Mouse (Mus musculus) ES-Bruce4 (cell line): ENCODE measurements around the gene Gm9844. TPM values are rescaled to one million over a fixed set of nuclear protein-coding genes. Genes with fewer than 3 reads are reported as not detected.

ENCODE experiments used
- H3K27ac ChIP-seq: 2 replicates; pipeline ENCODE4 v1.5.1; 2012; ENCODE audit warnings: low read length, inconsistent platforms; ENCODE audit not compliant: insufficient read depth
- H3K27me3 ChIP-seq: 2 replicates; pipeline ENCODE4 v1.6.1; 2012; ENCODE audit warnings: mild to moderate bottlenecking, low read length, inconsistent platforms; ENCODE audit not compliant: control insufficient read depth, poor library complexity, insufficient read depth, severe bottlenecking
- H3K36me3 ChIP-seq: 2 replicates; pipeline ENCODE4 v1.6.1; 2012; ENCODE audit warnings: inconsistent platforms, mild to moderate bottlenecking, low read length, moderate library complexity; ENCODE audit not compliant: control insufficient read depth, poor library complexity, insufficient read depth, severe bottlenecking
- H3K4me1 ChIP-seq: one replicate; pipeline ENCODE4 v1.8.1; 2011; ENCODE audit warnings: low read length; ENCODE audit not compliant: control insufficient read depth, insufficient read depth
- H3K4me3 ChIP-seq: 2 replicates; pipeline ENCODE4 v1.5.1; 2011; ENCODE audit warnings: low read depth, mild to moderate bottlenecking, low read length
- H3K9ac ChIP-seq: 2 replicates; pipeline ENCODE4 v1.6.1; 2012; ENCODE audit warnings: low read depth, mild to moderate bottlenecking, inconsistent platforms; ENCODE audit not compliant: poor library complexity, severe bottlenecking
- H3K9me3 ChIP-seq: replicated peaks from 2 replicates; pipeline ENCODE4 v1.6.1; 2012; ENCODE audit warnings: mild to moderate bottlenecking, low read length, inconsistent platforms; ENCODE audit not compliant: control insufficient read depth, poor library complexity, insufficient read depth, severe bottlenecking
- CTCF ChIP-seq: IDR thresholded peaks from one replicate; pipeline ENCODE4 v1.8.1; 2011; ENCODE audit warnings: low read depth, low read length
- EP300 ChIP-seq: IDR thresholded peaks from 2 replicates; pipeline ENCODE4 v1.6.1; 2011; ENCODE audit warnings: low read depth, low read length; ENCODE audit not compliant: insufficient read depth
- POLR2A ChIP-seq: IDR thresholded peaks from one replicate; pipeline ENCODE4 v1.8.1; 2011; ENCODE audit warnings: low read length; ENCODE audit not compliant: insufficient read depth
- polyA plus RNA-seq: library from polyadenylated mRNA; stranded (reverse); fragments of >200 nt; gene quantifications from 2 replicates; pipeline ENCODE4 v1.2.4, GENCODE M21; 2011; ENCODE audit warnings: low read depth; ENCODE audit not compliant: missing spikeins, insufficient read depth, insufficient read length

Gm9844 gene
- polyA plus RNA-seq, 1 experiment: 21.9 TPM

DNA sequence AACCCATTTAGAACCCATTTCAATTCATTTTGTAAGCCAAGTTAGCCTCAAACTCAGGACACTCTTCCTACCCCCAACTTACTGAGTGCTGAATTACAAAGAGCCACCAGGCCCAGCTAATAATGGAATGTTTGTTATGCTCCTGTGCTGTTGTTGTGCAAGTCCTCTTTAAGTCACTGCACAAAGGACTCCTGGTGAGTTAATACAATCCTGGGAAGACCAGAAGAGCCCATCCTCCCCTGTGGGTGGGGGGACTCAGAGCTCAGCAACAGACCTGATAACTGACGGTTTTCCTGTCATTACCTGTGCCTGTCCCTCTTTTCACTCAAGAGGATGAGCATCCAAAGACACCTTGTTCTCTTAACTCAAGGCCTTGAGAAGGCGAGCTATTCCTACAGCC, 17.6 kb downstream of the Gm9844 start:
- H3K4me3 ChIP-seq: peak overlapping the region; percentile 26
- no peak overlapping the region for H3K9ac ChIP-seq
- TF ChIP-seq POLR2A: no peak
- TF ChIP-seq EP300: peak; percentile 84
- H3K27ac ChIP-seq: peak overlapping the region; percentile 66
- no peaks in the 10 kb centered on the region for H3K36me3 ChIP-seq
- no peaks in the 10 kb centered on the region for H3K27me3 ChIP-seq
- H3K4me1 ChIP-seq: peaks cover 7% of the 10 kb centered on the region
- H3K9me3 ChIP-seq: no peaks in the 10 kb centered on the region

DNA sequence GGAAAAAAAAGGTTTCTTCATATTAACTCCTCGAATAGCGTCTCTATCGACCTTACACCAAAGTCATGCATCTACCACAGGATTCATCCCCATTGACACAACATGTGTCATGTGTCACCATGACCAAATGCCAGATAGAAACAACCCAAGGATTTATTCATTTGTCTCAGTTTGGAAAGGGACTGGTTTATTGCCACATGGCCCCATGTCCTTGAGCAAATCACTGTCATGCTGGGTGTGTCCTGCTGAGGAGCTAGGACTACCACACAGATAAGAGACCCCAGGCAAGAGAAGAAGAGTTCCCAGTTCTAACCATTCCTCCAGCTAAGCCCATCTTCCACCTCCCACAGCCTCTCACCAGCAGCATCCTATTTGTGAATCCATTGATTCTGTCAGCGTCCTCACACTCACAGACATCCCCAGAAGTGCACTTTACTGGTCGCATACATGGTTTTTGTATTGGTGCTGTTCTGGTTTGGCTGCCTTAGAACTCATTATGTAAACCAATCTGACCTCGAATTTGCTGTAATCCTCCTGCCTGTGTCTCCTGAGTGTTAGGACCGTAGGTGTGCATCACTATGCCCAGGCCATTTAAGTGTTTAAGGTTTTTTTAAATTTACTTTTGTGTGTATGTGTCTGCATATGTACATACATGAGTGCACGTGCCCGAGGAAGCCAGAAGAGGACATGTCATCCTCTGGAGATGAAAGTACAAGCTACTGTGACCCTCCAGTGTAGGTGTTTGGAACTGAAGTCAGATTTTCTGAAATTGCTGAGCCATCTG, 20.6 kb downstream of the Gm9844 start:
- H3K9me3 ChIP-seq: no peaks in the 10 kb centered on the region
- H3K36me3 ChIP-seq: peaks cover 27% of the 10 kb centered on the region
- H3K27ac ChIP-seq: no peak overlapping the region
- H3K9ac ChIP-seq: peak overlapping the region; percentile 97; the same call in 1 of the 2 replicates
- H3K4me1 ChIP-seq: peaks cover 7% of the 10 kb centered on the region
- no peak overlapping the region for H3K4me3 ChIP-seq
- TF ChIP-seq EP300 (no peak), POLR2A (no peak), CTCF (no peak)
- no peaks in the 10 kb centered on the region for H3K27me3 ChIP-seq

DNA sequence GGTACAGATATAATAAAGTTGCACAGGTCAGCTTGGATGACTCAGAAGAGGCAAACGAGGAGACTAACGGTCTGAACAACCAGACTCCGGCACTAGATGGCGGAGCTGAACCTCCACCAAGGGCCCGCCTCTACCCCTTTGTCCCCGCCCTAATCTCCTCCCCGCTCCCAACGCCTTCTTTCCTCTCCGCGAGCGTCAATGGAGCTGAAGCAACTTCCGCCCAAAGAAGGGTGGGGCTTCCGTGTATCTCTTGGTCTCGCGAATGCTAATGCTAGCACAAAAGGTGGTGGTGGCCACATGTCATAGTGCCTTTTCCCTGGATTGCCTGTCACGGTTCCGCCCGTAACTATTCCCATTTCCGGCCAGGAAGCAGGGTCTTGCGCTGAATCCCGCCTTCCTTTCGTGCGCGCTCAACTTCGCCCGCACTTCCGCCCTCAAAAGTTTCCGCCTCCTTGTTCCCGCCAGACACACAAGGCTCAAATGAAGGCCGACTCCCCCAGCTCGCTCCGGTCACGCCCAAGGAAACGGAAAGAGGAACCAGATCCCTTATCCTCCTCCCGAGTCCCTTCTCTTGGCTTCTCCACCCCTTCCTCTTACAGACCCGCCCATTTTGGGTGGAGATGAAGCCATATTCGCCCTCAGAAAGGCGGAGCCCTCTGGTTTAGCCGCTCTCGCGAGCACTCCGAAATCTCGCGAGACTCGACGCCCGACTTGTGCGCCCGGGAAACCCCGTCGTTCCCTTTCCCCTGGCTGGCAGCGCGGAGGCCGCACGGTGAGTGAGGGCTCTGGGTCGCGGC, 22.1 kb downstream of the Gm9844 start, which contains the start of gene Rps19:
Rps19 (plus strand) TSS at position 476 of the 797 bp plus-strand sequence.
- Histone ChIP-seq H3K9me3 (no peaks in the 10 kb centered on the region), H3K36me3 (peaks cover 40% of the 10 kb centered on the region), H3K27me3 (no peaks in the 10 kb centered on the region), H3K27ac (peak within 1 kb of the TSS; percentile 96), H3K4me1 (peaks cover 3% of the 10 kb centered on the region), H3K9ac (peak within 1 kb of the TSS; percentile 97), H3K4me3 (peak within 1 kb of the TSS; percentile 94)
- TF ChIP-seq CTCF: peak; percentile 53
- no peak for TF ChIP-seq EP300
- no peak for TF ChIP-seq POLR2A

- peaks cover 3% of the 10 kb centered on the region for H3K4me1 ChIP-seq
- peak overlapping the region; percentile 70 for H3K27ac ChIP-seq
- TF ChIP-seq CTCF (no peak), EP300 (no peak), POLR2A (no peak)
Measured at GRCm38 (mm10) chr7:24884693-24885291, 22.8 kb downstream of the Gm9844 start.

DNA sequence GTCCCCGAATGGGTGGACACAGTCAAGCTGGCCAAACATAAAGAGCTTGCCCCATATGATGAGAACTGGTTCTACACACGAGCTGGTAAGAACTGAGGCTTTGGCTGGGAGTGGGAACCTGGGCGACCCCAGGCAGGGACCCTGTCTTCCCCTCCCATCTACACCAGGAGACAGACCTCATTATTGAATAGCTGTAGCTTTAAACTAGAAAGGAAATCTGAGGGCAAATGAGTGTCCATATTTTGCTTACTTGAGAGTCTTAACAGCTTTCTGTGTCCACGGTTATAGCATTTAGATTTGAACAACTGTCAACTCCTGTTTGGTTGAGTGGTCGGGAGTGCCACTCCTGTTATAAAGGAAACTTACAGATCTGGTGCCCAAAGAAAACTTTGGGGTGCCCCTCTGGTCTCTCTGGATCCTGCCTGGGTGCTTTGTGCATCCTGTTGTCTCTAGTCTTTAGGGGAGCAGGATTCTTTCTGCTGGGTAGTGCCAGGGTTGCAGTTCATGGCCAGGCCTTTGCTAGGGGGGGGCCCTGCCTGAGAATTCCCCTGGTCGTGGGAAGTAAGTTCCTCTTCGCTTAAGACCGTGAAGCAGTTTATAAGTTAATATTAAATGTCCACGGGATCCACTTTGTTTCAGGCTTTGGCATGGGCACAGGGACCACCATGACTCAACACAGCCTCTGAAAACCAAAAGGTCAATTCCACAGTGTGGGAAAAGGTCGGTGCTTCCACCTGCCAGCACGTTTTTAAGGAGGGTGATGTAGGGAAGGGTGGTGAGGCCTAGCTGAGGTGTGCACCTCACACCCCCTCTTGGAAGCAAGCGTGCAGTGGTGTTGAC, 23.7 kb downstream of the Gm9844 start:
- H3K36me3 ChIP-seq: peaks cover 49% of the 10 kb centered on the region
- H3K9me3 ChIP-seq: no peaks in the 10 kb centered on the region
- H3K9ac ChIP-seq: peak overlapping the region; percentile 97
- no peaks in the 10 kb centered on the region for H3K4me1 ChIP-seq
- TF ChIP-seq EP300 (no peak), CTCF (no peak), POLR2A (no peak)
- H3K4me3 ChIP-seq: peak overlapping the region; percentile 90
- H3K27me3 ChIP-seq: no peaks in the 10 kb centered on the region
- peak overlapping the region; percentile 70 for H3K27ac ChIP-seq

More at GRCm38 (mm10) chr7:24884693-24885291, 22.8 kb downstream of the Gm9844 start:
- Histone ChIP-seq H3K4me3 (peak overlapping the region; percentile 90), H3K27me3 (no peaks in the 10 kb centered on the region), H3K9ac (peak overlapping the region; percentile 97), H3K9me3 (no peaks in the 10 kb centered on the region), H3K36me3 (peaks cover 47% of the 10 kb centered on the region)
